Mouse (Mus musculus) cerebellum, adult 2 months (tissue): ENCODE measurements around the gene Pitpnm2.

ENCODE experiments used
- CTCF ChIP-seq: fragments of 200-500 bp; IDR thresholded peaks from 2 replicates; pipeline ENCODE4 v1.5.1; 2011; ENCODE audit warnings: low read depth, mild to moderate bottlenecking, control low read depth, low read length, moderate library complexity, borderline replicate concordance; ENCODE audit not compliant: insufficient read depth
- POLR2A ChIP-seq: fragments of 200-500 bp; IDR thresholded peaks from 2 replicates; pipeline ENCODE4 v1.6.1; 2011; ENCODE audit warnings: low read length, control low read depth, borderline replicate concordance; ENCODE audit not compliant: insufficient read depth

GRCm38 (mm10) chr5:124082447-124082846 is 167.1 kb downstream of the Pitpnm2 start:
- TF ChIP-seq CTCF (no peak), POLR2A (no peak)
